Mouse (Mus musculus) intestine, embryonic 14.5 days (tissue): ENCODE results near the gene Cst13. TPM values are rescaled to one million over a fixed set of nuclear protein-coding genes. Genes with fewer than 3 reads are reported as not detected.
A peak's percentile ranks its signal among the peaks of the same experiment; 100 is the strongest.

ENCODE experiments used
- ATAC-seq: fragments of 200-750 bp; cut with Nextera tagmentation; replicated peaks from 2 replicates; pipeline ENCODE4 v1.8.0; 2017; ENCODE audit warnings: low read depth, moderate number of reproducible peaks, moderate TSS enrichment, moderate library complexity; ENCODE audit not compliant: low FRiP score, low TSS enrichment
- DNase-seq: peaks from one replicate; pipeline ENCODE4 v3.0.0-alpha.2; 2018; ENCODE audit warnings: low spot score
- H3K27ac ChIP-seq: fragments of 300-500 bp; sonication (generic); 2 replicates; pipeline ENCODE4 v1.5.1; 2014; ENCODE audit warnings: low read depth, mild to moderate bottlenecking, control low read depth
- H3K27me3 ChIP-seq: fragments of 300-500 bp; sonication (generic); replicated peaks from 2 replicates; pipeline ENCODE4 v1.6.1; 2014; ENCODE audit warnings: low read length, control low read depth; ENCODE audit not compliant: control insufficient read depth, insufficient read depth
- H3K36me3 ChIP-seq: fragments of 300-500 bp; sonication (generic); 2 replicates; pipeline ENCODE4 v1.6.1; 2014; ENCODE audit warnings: low read length, control low read depth; ENCODE audit not compliant: control insufficient read depth, insufficient read depth
- H3K4me1 ChIP-seq: fragments of 300-500 bp; sonication (generic); replicated peaks from 2 replicates; pipeline ENCODE4 v1.6.1; 2014; ENCODE audit warnings: low read length, control low read depth, mixed read lengths; ENCODE audit not compliant: control insufficient read depth, insufficient read depth
- H3K4me2 ChIP-seq: fragments of 300-500 bp; sonication (generic); 2 replicates; pipeline ENCODE4 v1.6.1; 2014; ENCODE audit warnings: low read length
- H3K4me3 ChIP-seq: fragments of 300-500 bp; sonication (generic); 2 replicates; pipeline ENCODE4 v1.5.1; 2014; ENCODE audit warnings: low read depth, low read length, control low read depth, mixed read lengths
- H3K9ac ChIP-seq: fragments of 300-500 bp; sonication (generic); 2 replicates; pipeline ENCODE4 v1.6.1; 2014; ENCODE audit warnings: mild to moderate bottlenecking, low read length
- H3K9me3 ChIP-seq: fragments of 300-500 bp; sonication (generic); 2 replicates; pipeline ENCODE4 v1.6.1; 2016; ENCODE audit warnings: low read length, control low read depth; ENCODE audit not compliant: control insufficient read depth
- WGBS: fragments of 180-500 bp; shearing (Covaris S2); extraction: QIAGEN DNeasy Blood & Tissue Kit; methylation state at CpG from one replicate; pipeline ENCODE4 v1.1.7; 2014; 5-methylcytosine and 5-hydroxymethylcytosine counted together
- polyA plus RNA-seq: library from polyadenylated mRNA; unstranded; fragments of >200 nt; fragmentation: Nextera tagmentation; extraction: Ambion mirVana; gene quantifications from 2 replicates; pipeline ENCODE4 v1.2.1, GENCODE M21; 2014

The Cst13 gene
- polyA plus RNA-seq, 1 experiment from 2014 or later, result not detected

DNA sequence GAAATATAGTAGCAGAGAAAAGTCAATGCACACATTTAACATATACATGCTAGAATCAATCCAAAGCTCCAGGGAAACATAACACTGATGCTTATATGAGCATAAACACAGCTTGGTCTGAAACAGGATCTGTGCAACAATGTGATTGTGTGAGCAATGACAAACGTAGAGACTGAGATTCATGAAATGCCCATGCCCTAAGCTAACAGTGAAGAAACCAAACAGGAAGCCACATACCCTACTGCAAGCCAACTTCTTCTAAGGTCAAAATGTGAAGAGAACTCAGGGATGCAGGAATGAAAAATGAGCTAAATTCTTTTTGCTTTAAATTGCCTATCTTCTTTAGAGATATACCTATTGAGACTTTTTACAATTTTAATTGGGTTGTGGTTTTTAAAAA, 49.1 kb downstream of the Cst13 start:
- peaks cover 14% of the 10 kb centered on the region for H3K4me1 ChIP-seq
- DNase-seq (no peak), ATAC-seq (no peak)
- H3K27me3 ChIP-seq, result no peaks in the 10 kb centered on the region
- H3K4me3 ChIP-seq, result no peak overlapping the region
- no peak overlapping the region for H3K4me2 ChIP-seq
- no peaks in the 10 kb centered on the region for H3K9me3 ChIP-seq
- no peak overlapping the region for H3K9ac ChIP-seq
- peaks cover 18% of the 10 kb centered on the region for H3K36me3 ChIP-seq
- 57% methylated on average over 1 of the region's 1 CpGs for WGBS
- no peak overlapping the region for H3K27ac ChIP-seq

- no peaks in the 10 kb centered on the region for H3K9me3 ChIP-seq
These were observed 50.6 kb downstream of the Cst13 start for GRCm38 (mm10) chr2:148870526-148870925.

GRCm38 (mm10) chr2:148872860-148873259, 53.0 kb downstream of the Cst13 start:
- 33% methylated on average over 4 of the region's 4 CpGs for WGBS
- peak overlapping the region; percentile 96; the same call in 1 of the 2 replicates for H3K4me3 ChIP-seq

More at GRCm38 (mm10) chr2:148870526-148870925, 50.6 kb downstream of the Cst13 start:
- WGBS, result 82% methylated on average over 3 of the region's 3 CpGs
- Histone ChIP-seq H3K9ac (no peak overlapping the region), H3K4me2 (no peak overlapping the region), H3K4me1 (peaks cover 18% of the 10 kb centered on the region), H3K27me3 (no peaks in the 10 kb centered on the region), H3K4me3 (no peak overlapping the region), H3K36me3 (peaks cover 18% of the 10 kb centered on the region), H3K27ac (no peak overlapping the region)
- DNase-seq (no peak), ATAC-seq (no peak)

DNA sequence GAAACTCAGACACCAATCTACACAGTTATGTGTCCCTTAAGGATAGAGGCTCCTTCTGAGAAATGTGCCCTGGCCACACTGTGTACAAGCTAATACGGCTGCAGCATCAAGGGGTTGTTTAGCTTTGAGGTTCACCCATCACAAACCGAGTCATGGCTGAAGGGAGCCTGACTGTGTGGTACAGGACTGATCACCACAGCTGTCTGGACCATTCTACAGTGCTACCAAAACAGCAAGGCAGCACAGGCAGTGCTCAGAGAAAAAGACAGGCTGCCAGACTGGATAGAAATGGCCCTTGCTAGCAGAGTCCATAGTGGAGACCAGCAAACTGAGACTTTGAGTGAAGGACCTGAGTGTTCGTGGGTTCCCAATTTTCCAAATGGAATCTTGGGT, 54.3 kb downstream of the Cst13 start:
- Histone ChIP-seq H3K4me3 (peak overlapping the region; percentile 96), H3K27me3 (no peaks in the 10 kb centered on the region), H3K9me3 (no peaks in the 10 kb centered on the region), H3K27ac (0 out of 2 replicates have a peak overlapping the region, but pooled peaks have one; percentile 23), H3K4me1 (peaks cover 41% of the 10 kb centered on the region), H3K4me2 (peak overlapping the region; percentile 80), H3K36me3 (peaks cover 18% of the 10 kb centered on the region), H3K9ac (peak overlapping the region; percentile 87)
- DNase-seq (peak; percentile 52), ATAC-seq (no peak)
- 30% methylated on average over 3 of the region's 3 CpGs for WGBS

More at GRCm38 (mm10) chr2:148872860-148873259, 53.0 kb downstream of the Cst13 start:
- Histone ChIP-seq H3K27ac (peak overlapping the region; percentile 40; the same call in 1 of the 2 replicates), H3K9me3 (no peaks in the 10 kb centered on the region), H3K36me3 (peaks cover 18% of the 10 kb centered on the region), H3K9ac (no peak overlapping the region), H3K4me2 (peak overlapping the region; percentile 80), H3K27me3 (no peaks in the 10 kb centered on the region), H3K4me1 (peaks cover 31% of the 10 kb centered on the region)
- DNase-seq, result no peak
- 0 out of 2 replicates have a peak, but pooled peaks have one; percentile 14 for ATAC-seq

- DNase-seq (no peak), ATAC-seq (peak; percentile 77)
- H3K36me3 ChIP-seq, result peaks cover 18% of the 10 kb centered on the region
These were observed 54.9 kb downstream of the Cst13 start for GRCm38 (mm10) chr2:148874617-148875334.

DNA sequence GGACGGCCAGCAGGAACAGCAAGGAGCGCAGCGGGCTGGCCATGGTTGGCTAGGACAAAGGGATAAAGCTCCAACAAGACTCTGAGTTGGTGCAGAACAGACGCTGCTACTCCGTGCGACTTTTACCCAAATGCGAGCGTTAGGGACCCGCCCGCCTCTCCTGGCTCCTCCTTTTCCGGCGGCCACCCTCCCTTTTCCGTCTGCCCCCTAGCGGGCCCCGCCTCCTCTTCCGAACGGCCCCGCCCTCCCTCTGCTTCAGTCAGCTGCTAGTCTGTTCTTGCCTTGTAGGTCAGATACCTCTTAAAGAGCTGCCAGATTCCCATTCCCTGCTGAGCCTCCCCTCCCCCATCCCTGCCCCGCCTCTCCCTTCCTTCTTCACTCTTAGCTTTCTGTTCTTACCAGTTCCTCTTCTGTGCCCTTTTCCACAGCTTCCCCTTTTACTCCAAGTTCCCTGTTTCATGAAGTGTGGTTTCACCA, 55.5 kb downstream of the Cst13 start, which contains the start of gene Cst3:
Cst3 (minus strand) TSS at position 358 of the 477 bp plus-strand sequence.
- peak; percentile 94 for DNase-seq
- H3K36me3 ChIP-seq, result peaks cover 18% of the 10 kb centered on the region
- peak within 1 kb of the TSS; percentile 87 for H3K9ac ChIP-seq
- H3K4me1 ChIP-seq, result peaks cover 41% of the 10 kb centered on the region
- no peaks in the 10 kb centered on the region for H3K27me3 ChIP-seq
- no peaks in the 10 kb centered on the region for H3K9me3 ChIP-seq
- H3K4me2 ChIP-seq, result peak within 1 kb of the TSS; percentile 80
- peak; percentile 96 for ATAC-seq
- 0% methylated on average over 19 of the region's 19 CpGs for WGBS
- peak within 1 kb of the TSS; percentile 96 for H3K4me3 ChIP-seq
- peak within 1 kb of the TSS; percentile 86 for H3K27ac ChIP-seq

More at GRCm38 (mm10) chr2:148874617-148875334, 54.9 kb downstream of the Cst13 start:
- Histone ChIP-seq H3K27ac (peak overlapping the region; percentile 86), H3K4me3 (peak overlapping the region; percentile 96), H3K9me3 (no peaks in the 10 kb centered on the region), H3K4me2 (peak overlapping the region; percentile 80), H3K4me1 (peaks cover 41% of the 10 kb centered on the region), H3K27me3 (no peaks in the 10 kb centered on the region), H3K9ac (peak overlapping the region; percentile 87)
- WGBS, result under 1% methylated on average over 34 of the region's 34 CpGs

GRCm38 (mm10) chr2:148877016-148877770, 57.3 kb downstream of the Cst13 start:
- no peak for ATAC-seq
- no peak overlapping the region for H3K9ac ChIP-seq
- H3K27ac ChIP-seq, result peak overlapping the region; percentile 43; the same call in 1 of the 2 replicates

GRCm38 (mm10) chr2:148878641-148879130, 58.8 kb downstream of the Cst13 start:
- ATAC-seq, result no peak
- H3K4me2 ChIP-seq, result no peak overlapping the region
- no peak for DNase-seq
- H3K27ac ChIP-seq, result no peak overlapping the region
- H3K9ac ChIP-seq, result no peak overlapping the region
- H3K27me3 ChIP-seq, result no peaks in the 10 kb centered on the region
- 7% methylated on average over 2 of the region's 2 CpGs for WGBS
- H3K36me3 ChIP-seq, result no peaks in the 10 kb centered on the region
- H3K9me3 ChIP-seq, result no peaks in the 10 kb centered on the region
- no peak overlapping the region for H3K4me3 ChIP-seq
- peaks cover 31% of the 10 kb centered on the region for H3K4me1 ChIP-seq

More at GRCm38 (mm10) chr2:148877016-148877770, 57.3 kb downstream of the Cst13 start:
- 16% methylated on average over 3 of the region's 3 CpGs for WGBS
- no peak overlapping the region for H3K4me2 ChIP-seq
- no peaks in the 10 kb centered on the region for H3K27me3 ChIP-seq
- no peaks in the 10 kb centered on the region for H3K9me3 ChIP-seq
- DNase-seq, result no peak
- peaks cover 2% of the 10 kb centered on the region for H3K36me3 ChIP-seq
- H3K4me1 ChIP-seq, result peaks cover 41% of the 10 kb centered on the region
- H3K4me3 ChIP-seq, result no peak overlapping the region
